Mouse (Mus musculus): ENCODE measurements around the gene Bad.
A peak's percentile ranks its signal among the peaks of the same experiment; 100 is the strongest.

Bad gene

GRCm38 (mm10) chr19:6914540-6914939 is 27.1 kb upstream of the Bad start:
- DNase-seq (ENCODE audit: low read depth, low spot score) = no peak

- no peak for DNase-seq (ENCODE audit: low read depth, low spot score)
These were observed 26.4 kb upstream of the Bad start for GRCm38 (mm10) chr19:6915276-6915675.

- DNase-seq (ENCODE audit: low read depth, low spot score) = no peak
These were observed 25.2 kb upstream of the Bad start for GRCm38 (mm10) chr19:6916496-6916895.

- no peak for DNase-seq (ENCODE audit: low read depth, low spot score)
These were observed 23.3 kb upstream of the Bad start for GRCm38 (mm10) chr19:6918321-6918720.

- DNase-seq (ENCODE audit: low read depth, low spot score) = no peak
These were observed 22.2 kb upstream of the Bad start for GRCm38 (mm10) chr19:6919431-6919830.

- DNase-seq (ENCODE audit: low read depth, low spot score) = peak; percentile 73
These were observed 21.6 kb upstream of the Bad start for GRCm38 (mm10) chr19:6919876-6920740.

- DNase-seq (ENCODE audit: low read depth, low spot score) = peak; percentile 51
These were observed 20.7 kb upstream of the Bad start for GRCm38 (mm10) chr19:6920741-6921636.

- peak; percentile 100 for DNase-seq (ENCODE audit: low read depth, low spot score)
These were observed 19.8 kb upstream of the Bad start, which contains the start of gene Esrra for GRCm38 (mm10) chr19:6921647-6922567. Esrra (minus strand) TSS chr19:6921813.

GRCm38 (mm10) chr19:6922901-6923735 is 18.5 kb upstream of the Bad start:
- no peak for DNase-seq (ENCODE audit: low read depth, low spot score)

GRCm38 (mm10) chr19:6924461-6925306 is 17.0 kb upstream of the Bad start:
- peak; percentile 85 for DNase-seq (ENCODE audit: low read depth, low spot score)

GRCm38 (mm10) chr19:6925307-6925573 is 16.4 kb upstream of the Bad start, which contains the start of gene Catsperz:
Catsperz (minus strand) TSS chr19:6925380.
- DNase-seq (ENCODE audit: low read depth, low spot score) = no peak

GRCm38 (mm10) chr19:6925611-6926329 is 15.9 kb upstream of the Bad start:
- no peak for DNase-seq (ENCODE audit: low read depth, low spot score)

GRCm38 (mm10) chr19:6926559-6927255 is 15.0 kb upstream of the Bad start:
- no peak for DNase-seq (ENCODE audit: low read depth, low spot score)

- DNase-seq (ENCODE audit: low read depth, low spot score) = no peak
These were observed 13.6 kb upstream of the Bad start for GRCm38 (mm10) chr19:6928080-6928479.

GRCm38 (mm10) chr19:6931002-6931401 is 10.7 kb upstream of the Bad start:
- DNase-seq (ENCODE audit: low read depth, low spot score) = no peak

GRCm38 (mm10) chr19:6932018-6932417 is 9.6 kb upstream of the Bad start:
- DNase-seq (ENCODE audit: low read depth, low spot score) = no peak

GRCm38 (mm10) chr19:6933102-6933435 is 8.6 kb upstream of the Bad start:
- no peak for DNase-seq (ENCODE audit: low read depth, low spot score)

GRCm38 (mm10) chr19:6933436-6934194 is 8.0 kb upstream of the Bad start:
- no peak for DNase-seq (ENCODE audit: low read depth, low spot score)

Measured in 3T3-L1 (cell line).